Mouse (Mus musculus): Measurements from ENCODE around the gene Plcb1. TPM values are rescaled to one million over a fixed set of nuclear protein-coding genes. Genes with fewer than 3 reads are reported as not detected.

Plcb1 gene
- polyA plus RNA-seq, 1 experiment from 2014 or later, result 7.9 TPM

GRCm38 (mm10) chr2:135274949-135275348 lies 489.1 kb downstream of the Plcb1 start:
- no peak overlapping the region for H3K4me3 ChIP-seq (ENCODE audit: low read depth, low read length)
- no peaks in the 10 kb centered on the region; the same call in 1 of the 2 replicates for H3K4me1 ChIP-seq (ENCODE audit: insufficient read depth)
- H3K9ac ChIP-seq (replicated peaks), result no peak overlapping the region
- H3K36me3 ChIP-seq (replicated peaks; ENCODE audit: insufficient read depth, low read length), result no peaks in the 10 kb centered on the region
- H3K27ac ChIP-seq (ENCODE audit: low read depth), result no peak overlapping the region
- H3K4me2 ChIP-seq (ENCODE audit: low read depth, low read length), result no peak overlapping the region
- WGBS (ENCODE audit: insufficient replicate concordance), result 41% methylated on average over 5 of the region's 5 CpGs
- H3K9me3 ChIP-seq (ENCODE audit: low read length), result no peaks in the 10 kb centered on the region
- H3K27me3 ChIP-seq (ENCODE audit: insufficient read depth, low read length), result no peaks in the 10 kb centered on the region
- DNase-seq (no peak), ATAC-seq (no peak)
- TF ChIP-seq EP300 (IDR thresholded peaks at IDR 0.05; ENCODE audit: low read depth) (no peak; the same call in 1 of the 2 replicates), CTCF (IDR thresholded peaks at IDR 0.05; ENCODE audit: low read depth) (no peak)

DNA sequence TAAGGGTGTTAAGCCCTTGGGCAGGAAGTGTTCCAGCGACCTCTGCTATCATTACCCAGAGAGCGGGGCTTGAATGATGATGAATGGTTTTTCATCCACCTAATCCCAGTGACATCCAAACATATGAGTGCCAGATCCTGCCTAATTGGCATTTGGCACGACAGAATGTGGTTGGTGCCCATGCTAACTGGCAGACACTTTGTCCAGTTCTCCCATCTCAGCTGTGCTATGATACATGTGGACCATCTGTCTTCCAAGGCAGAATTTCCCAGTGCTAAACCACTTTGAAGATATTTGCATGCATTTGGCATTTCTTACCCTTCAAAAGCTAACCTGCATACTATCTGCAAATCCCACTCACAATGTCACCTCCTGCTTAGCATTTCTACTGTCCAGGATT lies 492.6 kb downstream of the Plcb1 start:
- Histone ChIP-seq H3K9ac (replicated peaks) (no peak overlapping the region), H3K4me2 (ENCODE audit: low read depth, low read length) (no peak overlapping the region), H3K4me3 (ENCODE audit: low read depth, low read length) (no peak overlapping the region), H3K36me3 (replicated peaks; ENCODE audit: insufficient read depth, low read length) (no peaks in the 10 kb centered on the region), H3K9me3 (ENCODE audit: low read length) (no peaks in the 10 kb centered on the region), H3K27me3 (ENCODE audit: insufficient read depth, low read length) (no peaks in the 10 kb centered on the region), H3K27ac (ENCODE audit: low read depth) (no peak overlapping the region), H3K4me1 (ENCODE audit: insufficient read depth) (no peaks in the 10 kb centered on the region; the same call in 1 of the 2 replicates)
- no peak for DNase-seq
- TF ChIP-seq CTCF (IDR thresholded peaks at IDR 0.05; ENCODE audit: low read depth) (no peak), EP300 (IDR thresholded peaks at IDR 0.05; ENCODE audit: low read depth) (no peak)
- ATAC-seq, result no peak
- WGBS (ENCODE audit: insufficient replicate concordance), result 60% methylated on average over 3 of the region's 3 CpGs

DNA sequence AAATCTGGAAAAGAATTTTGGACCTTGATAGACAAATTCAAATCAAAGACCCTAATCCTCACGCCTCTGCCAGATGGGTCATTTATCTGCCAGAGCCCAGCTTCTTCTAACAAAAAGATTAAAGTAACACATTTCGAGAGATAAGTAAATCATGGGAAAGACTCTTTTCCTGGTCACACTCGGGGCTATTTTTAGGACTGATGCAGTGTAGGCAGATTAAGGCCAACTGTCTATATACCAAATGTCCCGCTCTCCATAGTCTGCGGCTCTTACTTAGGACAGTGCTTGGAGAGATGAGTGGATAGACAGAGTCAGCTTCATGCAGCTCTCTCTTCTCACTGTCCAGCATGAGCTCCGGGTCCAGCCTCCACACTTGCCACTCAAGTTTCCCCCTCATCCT lies 493.2 kb downstream of the Plcb1 start:
- ATAC-seq, result no peak
- H3K9ac ChIP-seq (replicated peaks), result no peak overlapping the region
- H3K4me3 ChIP-seq (ENCODE audit: low read depth, low read length), result no peak overlapping the region
- no peak overlapping the region for H3K27ac ChIP-seq (ENCODE audit: low read depth)
- no peaks in the 10 kb centered on the region; the same call in 1 of the 2 replicates for H3K4me1 ChIP-seq (ENCODE audit: insufficient read depth)
- 70% methylated on average over 6 of the region's 6 CpGs for WGBS (ENCODE audit: insufficient replicate concordance)
- H3K9me3 ChIP-seq (ENCODE audit: low read length), result no peaks in the 10 kb centered on the region
- no peak for TF ChIP-seq CTCF (IDR thresholded peaks at IDR 0.05; ENCODE audit: low read depth)
- TF ChIP-seq EP300 (IDR thresholded peaks at IDR 0.05; ENCODE audit: low read depth), result no peak
- no peak for DNase-seq
- no peak overlapping the region for H3K4me2 ChIP-seq (ENCODE audit: low read depth, low read length)
- no peaks in the 10 kb centered on the region for H3K27me3 ChIP-seq (ENCODE audit: insufficient read depth, low read length)
- no peaks in the 10 kb centered on the region for H3K36me3 ChIP-seq (replicated peaks; ENCODE audit: insufficient read depth, low read length)

- WGBS (ENCODE audit: insufficient replicate concordance), result 58% methylated on average over 3 of the region's 3 CpGs
- ATAC-seq, result no peak
- TF ChIP-seq EP300 (IDR thresholded peaks at IDR 0.05; ENCODE audit: low read depth) (no peak), CTCF (IDR thresholded peaks at IDR 0.05; ENCODE audit: low read depth) (peak; percentile 44)
- Histone ChIP-seq H3K9ac (replicated peaks) (no peak overlapping the region), H3K36me3 (replicated peaks; ENCODE audit: insufficient read depth, low read length) (no peaks in the 10 kb centered on the region), H3K27me3 (ENCODE audit: insufficient read depth, low read length) (no peaks in the 10 kb centered on the region), H3K9me3 (ENCODE audit: low read length) (no peaks in the 10 kb centered on the region), H3K4me2 (ENCODE audit: low read depth, low read length) (no peak overlapping the region), H3K27ac (ENCODE audit: low read depth) (no peak overlapping the region), H3K4me3 (ENCODE audit: low read depth, low read length) (no peak overlapping the region), H3K4me1 (ENCODE audit: insufficient read depth) (no peaks in the 10 kb centered on the region)
- DNase-seq, result no peak
These were observed 497.9 kb downstream of the Plcb1 start for GRCm38 (mm10) chr2:135283783-135284182.

DNA sequence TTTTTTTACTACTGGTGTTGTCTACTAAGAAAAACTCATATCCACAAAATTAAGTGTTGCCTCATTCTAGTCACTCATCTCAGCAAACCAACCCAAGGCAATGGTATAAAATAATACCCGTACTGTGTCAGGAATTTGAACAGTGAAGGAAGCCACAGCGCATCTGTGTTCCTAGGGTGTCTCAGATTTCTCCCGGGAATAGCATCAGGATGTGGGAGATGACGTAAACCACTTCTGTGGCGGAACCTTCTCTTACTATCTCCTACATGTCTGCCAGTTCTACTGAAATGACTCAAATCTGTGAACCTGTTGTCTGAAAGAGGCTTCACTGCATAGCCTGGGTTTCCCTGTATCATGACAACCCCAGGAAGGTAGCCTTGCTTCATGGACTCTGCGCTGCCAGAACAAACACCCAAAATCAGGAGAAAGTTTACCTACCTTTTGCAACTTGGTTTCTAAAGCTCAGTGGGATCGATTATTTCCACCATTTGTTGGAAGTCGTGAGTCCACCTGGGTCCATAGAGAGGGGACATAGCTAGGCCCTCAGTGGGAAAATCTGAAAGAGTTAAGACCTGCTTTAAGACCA lies 510.4 kb downstream of the Plcb1 start:
- TF ChIP-seq CTCF (IDR thresholded peaks at IDR 0.05; ENCODE audit: low read depth) (no peak), EP300 (IDR thresholded peaks at IDR 0.05; ENCODE audit: low read depth) (no peak)
- 61% methylated on average over 8 of the region's 8 CpGs for WGBS (ENCODE audit: insufficient replicate concordance)
- H3K9ac ChIP-seq (replicated peaks), result no peak overlapping the region
- no peak overlapping the region; the same call in 1 of the 2 replicates for H3K4me2 ChIP-seq (ENCODE audit: low read depth, low read length)
- ATAC-seq, result peak; percentile 93
- H3K27me3 ChIP-seq (ENCODE audit: insufficient read depth, low read length), result no peaks in the 10 kb centered on the region
- H3K27ac ChIP-seq (ENCODE audit: low read depth), result peak overlapping the region; percentile 9; the same call in 1 of the 2 replicates
- H3K36me3 ChIP-seq (replicated peaks; ENCODE audit: insufficient read depth, low read length), result no peaks in the 10 kb centered on the region
- no peaks in the 10 kb centered on the region for H3K9me3 ChIP-seq (ENCODE audit: low read length)
- no peaks in the 10 kb centered on the region; the same call in 1 of the 2 replicates for H3K4me1 ChIP-seq (ENCODE audit: insufficient read depth)
- H3K4me3 ChIP-seq (ENCODE audit: low read depth, low read length), result no peak overlapping the region
- DNase-seq, result peak; percentile 18

DNA sequence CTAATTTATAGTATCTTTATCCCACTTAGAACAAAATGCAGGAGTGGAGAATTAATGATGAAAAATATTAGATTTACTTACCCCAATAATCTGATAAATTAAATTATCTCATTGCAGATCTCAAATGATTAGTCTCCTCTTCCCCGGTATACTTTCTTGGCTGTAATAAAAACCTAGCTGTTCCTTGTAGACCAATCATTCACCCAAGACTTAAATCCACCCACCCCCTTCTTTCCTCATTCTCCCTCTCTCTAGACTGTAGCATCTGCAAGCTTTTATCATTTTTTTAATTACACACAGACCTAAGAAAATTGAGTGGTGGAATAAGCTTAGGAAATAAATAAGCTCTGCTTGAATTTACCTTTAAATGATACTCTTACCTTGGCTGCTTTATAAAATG lies 514.6 kb downstream of the Plcb1 start:
- Histone ChIP-seq H3K4me2 (ENCODE audit: low read depth, low read length) (no peak overlapping the region), H3K36me3 (replicated peaks; ENCODE audit: insufficient read depth, low read length) (no peaks in the 10 kb centered on the region), H3K4me3 (ENCODE audit: low read depth, low read length) (no peak overlapping the region), H3K27me3 (ENCODE audit: insufficient read depth, low read length) (no peaks in the 10 kb centered on the region), H3K9ac (replicated peaks) (no peak overlapping the region), H3K9me3 (ENCODE audit: low read length) (no peaks in the 10 kb centered on the region), H3K4me1 (ENCODE audit: insufficient read depth) (peaks cover 3% of the 10 kb centered on the region), H3K27ac (ENCODE audit: low read depth) (no peak overlapping the region)
- WGBS (ENCODE audit: insufficient replicate concordance), result 87% methylated on average over 1 of the region's 1 CpGs
- DNase-seq (no peak), ATAC-seq (no peak)
- TF ChIP-seq EP300 (IDR thresholded peaks at IDR 0.05; ENCODE audit: low read depth) (no peak), CTCF (IDR thresholded peaks at IDR 0.05; ENCODE audit: low read depth) (no peak)
